Mouse (Mus musculus) embryonic facial prominence, embryonic 10.5 days (tissue): ENCODE results near the gene Phox2b. TPM values are rescaled to one million over a fixed set of nuclear protein-coding genes. Genes with fewer than 3 reads are reported as not detected.
A peak's percentile ranks its signal among the peaks of the same experiment; 100 is the strongest.

Experiments
- DNase-seq: peaks from one replicate; pipeline ENCODE4 v3.0.0-alpha.2; 2017; ENCODE audit warnings: low spot score
- H3K27ac ChIP-seq: fragments of 300-500 bp; sonication (generic); replicated peaks from 2 replicates; pipeline ENCODE4 v1.5.1; 2016; ENCODE audit warnings: mild to moderate bottlenecking
- H3K27me3 ChIP-seq: fragments of 300-500 bp; sonication (generic); replicated peaks from 2 replicates; pipeline ENCODE4 v1.6.1; 2016; ENCODE audit warnings: low read depth, mild to moderate bottlenecking; ENCODE audit not compliant: poor library complexity, severe bottlenecking
- H3K36me3 ChIP-seq: fragments of 300-500 bp; sonication (generic); replicated peaks from 2 replicates; pipeline ENCODE4 v1.6.1; 2016; ENCODE audit warnings: mild to moderate bottlenecking, moderate library complexity
- H3K4me1 ChIP-seq: fragments of 300-500 bp; sonication (generic); 2 replicates; pipeline ENCODE4 v1.6.1; 2016
- H3K4me3 ChIP-seq: fragments of 300-500 bp; sonication (generic); 2 replicates; pipeline ENCODE4 v1.5.1; 2016; ENCODE audit warnings: mild to moderate bottlenecking, moderate library complexity
- H3K9me3 ChIP-seq: fragments of 300-500 bp; sonication (generic); 2 replicates; pipeline ENCODE4 v1.6.1; 2016; ENCODE audit warnings: mild to moderate bottlenecking
- WGBS: fragments of 180-500 bp; shearing (Covaris S2); methylation state at CpG from one replicate; pipeline ENCODE4 v1.1.7; 2016; 5-methylcytosine and 5-hydroxymethylcytosine counted together
- polyA plus RNA-seq: library from polyadenylated mRNA; unstranded; fragments of >200 nt; fragmentation: Nextera tagmentation; extraction: Ambion mirVana; gene quantifications from 2 replicates; pipeline ENCODE4 v1.2.1, GENCODE M21; 2016

Phox2b gene
- polyA plus RNA-seq, 1 experiment from 2014 or later = 2.8 TPM

DNA sequence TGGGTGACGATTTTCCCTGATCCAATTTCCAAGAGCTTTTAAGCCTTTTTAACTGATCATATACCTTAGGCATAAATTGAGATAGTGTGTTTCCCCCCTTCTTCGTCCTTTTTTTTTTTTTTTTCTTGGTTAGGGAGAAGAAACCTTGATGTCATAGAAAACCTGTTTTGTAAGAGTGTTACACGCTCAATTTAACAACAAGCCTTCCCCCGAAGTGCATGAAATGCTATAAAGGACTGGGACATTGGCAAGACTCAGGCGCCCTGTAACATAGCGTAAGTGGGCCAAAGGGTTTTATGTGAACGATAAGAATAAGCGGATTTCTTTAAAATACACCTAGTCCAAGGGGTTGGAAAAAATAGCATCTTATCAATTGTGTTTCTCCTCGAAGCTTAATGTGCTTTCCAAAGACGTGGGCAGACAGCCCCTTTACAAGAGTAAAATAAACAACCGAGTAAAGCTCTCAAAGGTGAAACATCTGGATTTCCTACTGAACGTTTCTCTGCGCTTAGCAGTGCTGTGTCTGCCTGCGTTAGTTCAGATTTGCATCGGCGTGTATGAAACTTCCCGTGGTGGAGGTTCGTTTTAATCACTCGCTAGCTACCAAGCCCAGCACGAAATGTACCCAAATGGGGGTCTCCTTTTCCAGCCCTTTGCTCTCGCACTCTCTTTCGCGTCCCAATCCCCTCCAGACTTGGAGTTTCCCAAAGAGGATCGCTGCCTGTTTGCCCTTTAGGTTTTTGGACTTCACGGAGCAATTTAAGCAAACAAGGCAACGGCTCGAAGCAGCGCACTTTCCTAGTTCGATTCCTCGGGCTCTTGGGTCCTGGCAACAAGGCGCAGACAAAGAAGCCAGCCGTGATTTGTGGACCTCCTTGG lies 531 bp upstream of the Phox2b start:
- Histone ChIP-seq H3K27ac (no peak overlapping the region), H3K36me3 (no peaks in the 10 kb centered on the region), H3K27me3 (peaks cover 100% of the 10 kb centered on the region), H3K4me1 (peaks cover 21% of the 10 kb centered on the region), H3K4me3 (no peak overlapping the region), H3K9me3 (no peaks in the 10 kb centered on the region)
- peak; percentile 65 for DNase-seq
- under 1% methylated on average over 32 of the region's 32 CpGs for WGBS

DNA sequence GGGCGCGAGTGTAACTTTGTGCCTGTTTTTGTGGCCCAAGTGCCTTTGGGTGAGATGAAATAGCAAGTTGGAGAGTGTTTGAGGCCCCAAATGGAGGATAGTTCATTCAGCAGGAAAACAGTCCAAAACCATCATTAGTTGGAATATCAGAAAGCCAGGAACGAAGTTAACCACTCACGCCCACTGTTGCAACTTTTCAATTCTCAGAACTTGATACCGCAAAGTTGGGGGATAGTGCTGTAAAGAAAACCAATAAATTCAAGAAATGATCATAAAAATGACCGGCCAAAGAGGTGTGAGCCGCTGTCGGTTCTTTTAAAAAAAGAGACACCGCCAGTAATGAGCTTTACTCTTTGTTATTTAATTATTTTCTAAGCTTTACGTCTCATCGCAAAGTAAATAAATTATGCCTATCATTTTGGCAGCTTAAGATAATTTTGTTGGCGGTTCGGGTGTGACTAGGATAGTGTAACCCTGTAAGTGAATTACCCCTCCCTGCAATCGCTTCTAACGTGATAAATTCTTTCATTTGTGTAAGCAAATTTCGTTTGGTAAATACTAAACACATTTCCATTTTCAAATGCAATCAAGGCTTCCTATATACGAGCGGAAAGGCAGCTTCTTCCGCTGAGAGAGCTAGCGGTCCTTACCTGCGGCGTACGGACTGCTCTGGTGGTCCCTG lies 909 bp downstream of the Phox2b start:
- Histone ChIP-seq H3K9me3 (no peaks in the 10 kb centered on the region), H3K4me1 (peaks cover 21% of the 10 kb centered on the region), H3K27ac (no peak overlapping the region), H3K4me3 (peak overlapping the region; percentile 37), H3K36me3 (no peaks in the 10 kb centered on the region), H3K27me3 (peaks cover 100% of the 10 kb centered on the region)
- no peak for DNase-seq
- WGBS = under 1% methylated on average over 23 of the region's 23 CpGs

- peaks cover 100% of the 10 kb centered on the region for H3K27me3 ChIP-seq
- no peak overlapping the region for H3K27ac ChIP-seq
- peak; percentile 57 for DNase-seq
- peak overlapping the region; percentile 34 for H3K4me3 ChIP-seq
- peaks cover 21% of the 10 kb centered on the region for H3K4me1 ChIP-seq
- WGBS = under 1% methylated on average over 41 of the region's 41 CpGs
- H3K36me3 ChIP-seq = no peaks in the 10 kb centered on the region
- H3K9me3 ChIP-seq = no peaks in the 10 kb centered on the region
Measured at GRCm38 (mm10) chr5:67097106-67098050, 1.7 kb downstream of the Phox2b start.

- Histone ChIP-seq H3K4me3 (peak overlapping the region; percentile 52), H3K36me3 (no peaks in the 10 kb centered on the region), H3K9me3 (no peaks in the 10 kb centered on the region), H3K4me1 (peaks cover 14% of the 10 kb centered on the region), H3K27me3 (peaks cover 100% of the 10 kb centered on the region), H3K27ac (peak overlapping the region; percentile 59)
- 1% methylated on average over 28 of the region's 28 CpGs for WGBS
- DNase-seq = peak; percentile 72
Measured at GRCm38 (mm10) chr5:67096378-67096771, 2.7 kb downstream of the Phox2b start.

- DNase-seq = peak; percentile 37
- Histone ChIP-seq H3K27me3 (peaks cover 100% of the 10 kb centered on the region), H3K4me1 (peaks cover 14% of the 10 kb centered on the region), H3K27ac (peak overlapping the region; percentile 59), H3K4me3 (peak overlapping the region; percentile 52), H3K36me3 (no peaks in the 10 kb centered on the region), H3K9me3 (no peaks in the 10 kb centered on the region)
- WGBS = under 1% methylated on average over 47 of the region's 47 CpGs
Measured at GRCm38 (mm10) chr5:67095651-67096377, 3.3 kb downstream of the Phox2b start.

GRCm38 (mm10) chr5:67095153-67095552 lies 3.9 kb downstream of the Phox2b start:
- H3K36me3 ChIP-seq = no peaks in the 10 kb centered on the region
- peaks cover 100% of the 10 kb centered on the region for H3K27me3 ChIP-seq
- H3K4me3 ChIP-seq = no peak overlapping the region; the same call in 1 of the 2 replicates
- H3K4me1 ChIP-seq = peaks cover 14% of the 10 kb centered on the region
- WGBS = 1% methylated on average over 15 of the region's 15 CpGs
- no peaks in the 10 kb centered on the region for H3K9me3 ChIP-seq
- DNase-seq = peak; percentile 59
- H3K27ac ChIP-seq = no peak overlapping the region

GRCm38 (mm10) chr5:67093991-67094390 lies 5.1 kb downstream of the Phox2b start:
- H3K36me3 ChIP-seq = no peaks in the 10 kb centered on the region
- H3K27ac ChIP-seq = no peak overlapping the region
- H3K4me3 ChIP-seq = no peak overlapping the region
- peaks cover 14% of the 10 kb centered on the region for H3K4me1 ChIP-seq
- H3K27me3 ChIP-seq = peaks cover 96% of the 10 kb centered on the region
- H3K9me3 ChIP-seq = no peaks in the 10 kb centered on the region
- no peak for DNase-seq
- 15% methylated on average over 2 of the region's 2 CpGs for WGBS

DNA sequence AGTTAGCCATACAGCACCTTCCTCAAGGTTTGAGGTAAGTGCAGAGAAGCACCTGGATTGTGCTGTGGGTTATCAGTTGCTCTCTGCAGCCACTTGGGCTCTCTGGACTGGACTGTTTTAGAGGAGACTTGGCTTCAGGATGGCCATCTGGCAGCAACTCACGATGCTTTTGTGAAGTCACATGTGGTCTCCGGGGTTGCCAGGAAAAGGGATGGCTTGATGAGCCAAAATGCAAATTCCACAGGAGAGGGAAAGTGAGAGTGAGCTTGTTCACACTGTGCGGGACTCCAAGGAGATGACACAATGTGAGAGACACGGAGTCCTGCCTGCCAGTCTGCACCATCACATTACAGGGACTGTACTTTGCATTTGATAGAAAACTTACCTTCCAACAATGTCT lies 7.3 kb downstream of the Phox2b start:
- Histone ChIP-seq H3K27ac (no peak overlapping the region), H3K4me3 (no peak overlapping the region), H3K27me3 (peaks cover 87% of the 10 kb centered on the region), H3K36me3 (no peaks in the 10 kb centered on the region), H3K9me3 (no peaks in the 10 kb centered on the region), H3K4me1 (peaks cover 11% of the 10 kb centered on the region)
- 35% methylated on average over 4 of the region's 4 CpGs for WGBS
- no peak for DNase-seq

GRCm38 (mm10) chr5:67090856-67091255 lies 8.2 kb downstream of the Phox2b start:
- Histone ChIP-seq H3K4me3 (no peak overlapping the region), H3K36me3 (no peaks in the 10 kb centered on the region), H3K9me3 (no peaks in the 10 kb centered on the region), H3K4me1 (peaks cover 4% of the 10 kb centered on the region; the same call in 1 of the 2 replicates), H3K27me3 (peaks cover 78% of the 10 kb centered on the region), H3K27ac (no peak overlapping the region)
- no peak for DNase-seq
- WGBS = 76% methylated on average over 5 of the region's 5 CpGs

DNA sequence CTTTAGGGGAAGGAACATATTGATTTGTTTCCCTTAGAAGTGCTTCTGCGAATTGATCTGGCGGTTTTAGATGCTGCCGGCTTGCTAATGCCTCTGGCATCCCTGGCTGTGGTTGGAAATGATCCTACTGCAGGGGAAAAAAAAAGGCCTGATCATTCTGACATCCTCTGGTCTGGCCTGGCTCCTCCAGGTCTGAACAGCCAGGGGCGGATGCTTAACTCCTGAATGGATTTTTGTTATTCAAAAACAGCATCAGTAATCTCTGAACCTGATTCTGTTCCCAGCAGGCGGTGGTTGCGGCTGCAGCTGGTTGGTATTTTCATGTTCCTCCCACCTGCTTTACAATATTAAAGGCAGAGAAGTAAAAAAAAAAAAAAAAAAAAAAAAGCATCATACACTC lies 16.0 kb downstream of the Phox2b start:
- H3K27ac ChIP-seq = no peak overlapping the region
- no peak overlapping the region for H3K4me3 ChIP-seq
- DNase-seq = no peak
- peaks cover 34% of the 10 kb centered on the region for H3K27me3 ChIP-seq
- no peaks in the 10 kb centered on the region for H3K36me3 ChIP-seq
- no peaks in the 10 kb centered on the region for H3K4me1 ChIP-seq
- no peaks in the 10 kb centered on the region for H3K9me3 ChIP-seq
- 23% methylated on average over 6 of the region's 6 CpGs for WGBS

DNA sequence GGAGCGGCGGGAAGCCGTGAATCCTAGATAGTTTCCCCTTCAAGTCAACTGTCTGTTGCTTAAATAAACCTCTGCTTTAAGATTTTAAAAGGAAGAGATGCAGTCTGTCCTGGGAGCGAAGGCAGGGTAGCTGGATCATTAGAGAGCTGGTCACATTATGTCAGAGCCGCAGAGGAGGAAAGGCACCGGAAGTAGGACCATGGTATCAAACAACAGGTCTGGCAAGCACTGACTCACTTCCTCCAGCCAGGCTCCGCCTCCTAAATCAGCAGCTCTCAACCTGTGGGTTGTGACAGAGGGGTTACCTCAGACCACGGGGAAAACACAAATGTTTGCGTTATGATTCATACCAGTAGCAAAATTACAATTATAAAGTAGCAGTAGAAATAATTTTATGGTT lies 35.5 kb downstream of the Phox2b start:
- no peak overlapping the region for H3K27ac ChIP-seq
- WGBS = 90% methylated on average over 9 of the region's 9 CpGs
- DNase-seq = no peak

More for the DNA sequence above, 35.5 kb downstream of the Phox2b start:
- Histone ChIP-seq H3K4me1 (no peaks in the 10 kb centered on the region), H3K27me3 (no peaks in the 10 kb centered on the region), H3K4me3 (no peak overlapping the region), H3K9me3 (no peaks in the 10 kb centered on the region), H3K36me3 (no peaks in the 10 kb centered on the region)
